Mouse (Mus musculus): Measurements from ENCODE around the gene Cib3.
A peak's percentile ranks its signal among the peaks of the same experiment; 100 is the strongest.

Gene Cib3

DNA sequence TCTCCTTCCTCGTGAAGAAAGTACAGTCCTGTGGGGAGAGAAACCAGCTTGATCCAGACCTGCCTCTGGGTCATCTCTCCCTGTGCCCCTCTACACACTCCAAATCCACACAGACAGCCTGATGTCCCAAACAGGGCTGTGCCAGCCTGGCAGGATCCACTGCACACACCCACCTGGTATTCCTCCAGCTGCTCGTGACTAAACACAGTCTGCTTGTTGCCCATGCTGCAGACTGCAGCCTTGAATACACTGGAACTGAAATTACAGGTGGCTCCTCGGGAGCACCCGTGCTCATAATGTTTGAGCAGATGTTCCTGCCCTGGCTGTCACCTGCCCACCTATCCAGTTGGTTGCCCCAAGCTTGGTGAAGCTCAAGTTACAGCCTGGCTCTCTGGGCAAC lies at the start of gene Cib3:
Gene Cib3, minus strand, starts transcription at position 87 of the 400 bp plus-strand sequence.
- no peak for DNase-seq

DNA sequence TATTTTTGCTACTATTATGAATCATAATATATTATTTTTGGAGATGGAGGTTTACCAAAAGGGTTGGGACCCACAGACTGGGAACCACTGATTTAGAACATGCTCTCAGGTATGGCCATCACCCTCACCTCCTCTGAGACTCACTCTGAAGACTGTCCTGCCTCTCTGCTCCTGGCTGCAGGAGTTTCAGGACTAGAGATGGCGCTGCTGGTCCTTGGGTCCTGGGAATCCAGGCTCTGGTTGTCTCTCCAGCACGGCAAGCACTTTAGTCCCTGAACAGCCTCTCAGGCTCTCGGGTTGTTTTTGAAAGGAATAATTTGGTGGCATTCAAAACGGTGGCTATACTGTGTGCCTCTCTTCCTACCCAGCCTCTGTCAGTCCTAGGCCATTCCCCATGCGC lies 49.2 kb upstream of the Cib3 start:
- peak; percentile 20 to 26 for DNase-seq

DNA sequence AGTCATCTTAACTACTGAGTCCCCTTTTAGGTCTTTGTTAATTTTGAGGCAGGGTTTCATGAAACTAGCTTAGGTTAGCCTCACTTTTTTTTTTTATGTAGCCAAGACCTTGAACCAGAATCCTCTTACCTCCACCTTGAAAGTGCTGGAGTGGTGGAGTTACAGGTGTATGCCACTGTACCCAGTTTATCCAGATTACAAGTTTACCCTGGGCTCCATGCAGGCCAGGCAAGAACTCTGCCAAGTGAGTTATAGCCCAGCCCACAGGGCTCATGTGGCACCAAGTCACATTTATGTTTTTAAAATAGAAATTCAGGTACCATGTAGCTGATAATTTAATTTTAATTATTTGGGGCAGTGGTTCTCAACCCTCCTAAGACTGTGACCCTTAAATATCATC lies 48.8 kb upstream of the Cib3 start:
- no peak for DNase-seq

DNA sequence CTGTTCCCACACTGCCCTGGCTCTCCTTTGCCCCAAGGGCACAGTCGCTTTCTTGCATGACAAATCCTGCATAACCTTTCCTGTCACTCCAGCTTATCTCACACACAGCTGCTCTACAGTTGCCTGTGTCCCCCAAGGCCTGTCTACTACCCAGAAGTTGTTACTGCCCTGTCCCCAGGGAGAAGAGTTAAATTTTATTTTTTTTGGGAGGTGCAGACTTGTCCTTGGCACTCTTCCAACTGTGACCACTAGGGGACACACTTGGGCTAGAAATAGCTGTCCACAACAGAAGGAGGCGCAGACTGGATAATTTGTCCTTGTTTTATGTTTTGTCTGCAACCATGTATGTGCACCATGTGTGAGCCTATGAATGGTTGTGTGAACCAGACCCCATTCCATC lies 48.4 kb upstream of the Cib3 start:
- DNase-seq, result peak in 1 of 2 experiments; percentile 29

DNA sequence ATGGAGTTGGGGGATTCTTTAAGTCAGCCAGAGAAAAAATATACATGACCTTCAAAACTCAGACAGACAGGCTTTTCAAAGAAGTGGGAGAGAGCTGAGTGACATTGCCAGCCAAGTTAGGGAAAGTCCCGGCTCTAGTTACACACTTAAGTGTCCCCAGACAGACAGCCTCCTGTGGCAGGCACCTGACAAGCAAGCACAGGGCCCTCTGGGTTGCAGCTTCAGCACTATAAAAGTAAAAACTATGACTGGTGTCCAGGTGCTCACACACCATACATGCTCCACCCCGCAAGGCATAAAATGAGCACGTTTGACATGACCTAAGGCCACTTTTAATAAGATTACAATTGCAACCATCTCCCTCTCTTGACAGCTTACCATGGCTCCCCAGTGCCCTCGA lies 47.9 kb upstream of the Cib3 start:
- DNase-seq, result no peak

DNA sequence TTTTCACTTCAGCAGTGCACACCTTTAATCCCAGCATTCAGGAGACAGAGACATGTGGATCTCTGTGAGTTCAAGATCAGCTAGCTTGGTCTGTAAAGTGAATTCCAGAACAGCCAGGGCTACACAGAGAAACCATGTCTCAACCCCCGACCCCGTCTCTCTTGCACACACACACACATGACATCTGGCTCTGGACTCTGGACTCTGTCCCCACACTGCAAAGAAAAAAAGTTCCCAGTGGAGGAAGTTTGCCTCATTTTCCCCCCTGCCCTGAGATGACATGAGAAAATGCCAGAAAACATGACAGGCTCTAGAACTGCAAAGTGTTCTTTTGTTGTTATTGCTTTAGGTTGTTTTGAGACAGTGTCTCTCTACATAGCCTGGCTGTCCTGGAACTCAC lies 47.2 kb upstream of the Cib3 start:
- no peak for DNase-seq

DNA sequence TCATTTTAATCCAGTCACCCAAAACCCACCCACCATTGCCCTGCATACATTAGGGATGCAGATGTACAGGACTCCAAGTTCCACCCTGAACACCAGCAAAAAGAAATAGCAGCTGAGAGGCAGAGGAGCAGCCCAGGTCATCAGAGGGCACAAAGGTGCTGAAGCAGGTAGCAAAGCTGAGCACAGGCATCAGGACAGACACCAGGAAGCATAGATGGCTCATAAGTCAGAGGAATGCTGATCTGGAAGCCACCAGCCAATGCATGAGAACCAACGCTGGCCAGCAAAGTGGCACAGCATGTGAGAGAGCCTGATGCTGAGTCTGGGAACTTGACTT lies 45.2 kb upstream of the Cib3 start:
- no peak for DNase-seq

DNA sequence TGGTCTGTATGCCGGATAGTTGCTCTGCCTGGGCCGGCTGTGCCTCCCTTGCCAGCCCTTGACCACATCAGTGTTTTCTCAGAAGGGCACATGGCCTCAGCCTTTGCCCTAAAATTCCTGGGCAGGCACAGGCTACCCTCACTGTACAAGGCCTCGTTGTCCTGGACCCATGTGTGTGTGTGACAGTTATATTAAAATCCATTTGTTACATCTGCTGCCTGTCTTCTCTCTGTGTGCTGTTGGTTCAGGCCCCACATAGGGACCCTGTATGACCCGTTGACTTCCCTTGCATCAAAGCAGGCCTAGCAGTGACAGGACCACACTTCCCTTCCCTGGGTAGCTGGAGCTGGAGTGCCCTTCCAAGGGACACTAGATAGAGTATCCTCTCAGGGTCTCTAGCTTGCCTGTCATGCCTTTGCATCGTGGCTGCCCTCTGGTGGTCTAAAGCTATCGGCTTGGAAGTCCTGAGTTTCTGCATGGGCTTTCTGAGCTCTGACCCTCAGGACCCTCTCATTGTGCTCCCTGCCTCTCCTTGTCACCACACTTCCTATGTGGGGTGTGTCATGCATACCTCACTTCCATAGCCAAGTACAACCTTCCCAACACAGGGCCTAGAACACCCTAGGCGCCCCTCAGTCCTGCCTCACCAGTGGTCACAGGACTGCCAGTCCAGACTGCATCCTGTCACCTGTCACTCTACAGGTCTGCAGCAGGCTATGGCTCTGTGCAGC lies 44.7 kb upstream of the Cib3 start:
- peak in 1 of 2 experiments; percentile 21 for DNase-seq

DNA sequence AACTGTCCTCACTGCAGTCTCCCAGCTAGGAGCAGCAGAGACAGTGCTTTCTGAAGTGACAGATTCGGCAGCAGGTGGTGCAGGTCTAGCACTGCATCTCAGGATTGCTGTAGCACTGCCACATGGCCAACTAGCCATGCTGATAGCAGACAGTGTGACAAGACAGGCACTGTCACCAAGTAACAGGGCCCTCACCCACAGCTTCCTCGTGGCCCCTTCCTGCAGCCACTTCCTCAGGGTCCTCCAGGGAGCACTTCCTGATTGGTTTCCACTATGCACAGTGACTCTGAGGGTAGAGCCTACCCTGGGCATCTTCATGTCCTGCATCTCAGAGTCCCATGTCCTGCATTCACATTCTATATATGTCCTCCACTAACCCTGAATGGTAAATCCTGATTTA lies 32.0 kb upstream of the Cib3 start:
- DNase-seq, result no peak

DNA sequence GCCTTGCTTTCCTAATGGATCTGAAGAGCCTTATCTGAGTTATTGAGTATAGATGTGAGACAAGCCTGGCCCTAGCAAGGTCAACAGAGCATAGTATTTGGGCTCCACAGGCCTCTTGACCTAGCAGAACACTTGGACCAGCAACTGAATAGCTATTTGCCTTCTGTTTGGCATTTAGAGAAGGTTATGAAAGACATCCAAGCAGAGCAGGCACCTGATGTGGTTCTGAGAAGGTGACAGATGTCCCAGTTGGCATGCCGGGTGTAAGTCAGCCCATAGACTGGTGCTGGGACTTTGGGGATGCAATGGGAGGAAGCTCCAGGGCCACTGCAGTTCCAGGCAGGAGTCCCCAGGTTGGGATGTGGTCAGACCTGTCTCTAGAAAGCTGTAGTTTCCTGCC lies 29.6 kb upstream of the Cib3 start:
- DNase-seq, result no peak

DNA sequence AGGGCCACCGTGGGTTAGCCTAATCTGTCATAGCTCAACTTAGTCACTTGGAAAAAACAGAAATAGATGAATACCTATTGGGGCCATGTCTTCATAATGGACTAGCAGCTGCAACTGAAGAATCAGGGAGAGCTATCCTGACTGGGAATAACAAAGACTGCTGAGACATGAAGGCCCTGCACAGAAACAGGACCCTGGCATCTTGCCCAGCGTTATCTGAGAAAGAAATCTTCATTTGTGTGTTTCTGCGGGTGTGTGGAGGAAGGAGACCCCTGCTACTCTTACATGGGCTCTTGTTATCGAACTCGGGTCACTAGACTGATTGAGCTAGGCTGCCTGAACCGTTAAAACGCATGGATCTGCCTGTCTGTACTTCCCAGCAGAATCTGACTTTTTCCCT lies 28.3 kb upstream of the Cib3 start:
- DNase-seq, result peak; percentile 18

DNA sequence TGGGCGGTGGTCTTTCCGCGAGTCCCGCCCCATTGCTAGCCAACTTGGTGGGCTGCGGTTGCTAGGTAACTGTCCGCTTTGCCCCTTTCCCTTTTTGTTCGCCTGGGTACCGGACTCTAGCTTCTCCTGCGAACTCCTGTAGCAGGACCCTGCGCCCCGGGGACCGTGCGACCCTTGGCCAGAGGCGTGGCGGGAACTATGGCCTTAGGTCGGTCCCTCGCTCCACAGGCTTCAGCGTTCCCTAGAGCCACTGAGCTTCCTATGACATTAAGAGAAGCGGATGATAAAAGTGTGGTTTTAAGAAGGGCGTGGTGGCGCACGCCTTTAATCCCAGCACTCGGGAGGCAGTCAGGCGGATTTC lies 27.7 kb upstream of the Cib3 start:
- no peak for DNase-seq

DNA sequence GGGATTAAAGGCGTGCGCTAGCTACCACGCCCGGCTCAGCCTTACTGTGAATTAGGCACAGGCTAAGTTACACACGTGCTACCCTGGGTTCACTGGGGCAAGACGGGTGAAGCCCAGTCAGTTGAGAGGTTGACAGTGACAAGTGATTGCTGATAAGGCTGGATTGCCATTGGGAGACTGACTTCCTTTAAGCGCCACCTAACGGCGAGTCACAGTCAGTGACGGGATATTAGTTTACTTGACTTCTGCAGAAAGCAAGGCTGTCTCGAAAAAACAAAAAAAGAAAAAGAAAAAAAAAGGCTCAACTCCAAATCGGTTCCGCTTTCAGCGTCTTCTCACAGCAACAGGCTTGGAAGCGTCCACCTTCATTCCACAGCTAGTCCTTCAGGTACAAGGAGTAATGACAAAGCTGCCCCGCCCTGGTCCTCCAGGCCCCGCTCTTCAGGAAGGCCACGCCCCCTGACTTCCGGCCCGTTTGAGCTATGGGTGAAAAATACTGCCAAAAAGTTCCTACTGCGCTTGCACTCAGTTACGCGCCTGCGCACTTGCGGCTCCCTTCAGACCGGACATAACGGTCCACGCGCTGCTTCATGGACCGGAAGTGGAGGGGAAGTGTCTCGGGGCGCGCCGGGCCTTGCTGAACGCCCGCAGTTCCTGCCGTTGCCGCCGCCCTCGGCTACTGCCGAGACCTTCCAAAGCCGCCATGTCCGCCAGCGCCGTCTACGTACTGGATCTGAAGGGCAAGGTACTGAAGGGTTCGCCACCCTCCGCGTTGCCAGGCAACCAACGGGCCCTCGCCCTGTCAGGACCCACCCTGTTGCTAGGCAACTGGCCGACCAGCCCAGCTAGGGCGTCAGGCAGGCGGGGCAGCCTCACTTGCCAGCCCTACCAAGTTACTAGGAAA lies 27.1 kb upstream of the Cib3 start, which contains the start of gene Ap1m1:
Gene Ap1m1, plus strand, starts transcription at position 520 of the 904 bp plus-strand sequence.
- DNase-seq, result peak; percentile 97 to 99

DNA sequence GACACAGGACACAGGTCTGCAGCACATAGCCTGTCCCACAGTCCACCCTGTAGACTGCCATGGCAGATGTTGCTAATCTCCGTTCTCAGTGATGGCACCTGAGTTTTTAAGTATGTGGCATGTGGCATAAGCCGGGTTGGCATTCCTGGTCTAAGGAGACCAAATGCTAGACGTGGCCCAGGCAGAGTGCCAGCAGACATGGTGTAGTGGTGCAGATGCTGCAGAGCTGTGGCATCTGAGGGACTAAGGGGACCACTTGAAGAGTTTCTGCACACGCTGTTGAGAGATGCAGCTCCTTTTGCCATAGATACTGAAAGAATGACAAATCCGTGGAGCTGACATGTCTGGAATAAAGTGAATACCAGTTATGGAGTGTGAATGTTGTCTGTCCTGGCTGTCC lies 10.0 kb upstream of the Cib3 start:
- DNase-seq, result no peak

DNA sequence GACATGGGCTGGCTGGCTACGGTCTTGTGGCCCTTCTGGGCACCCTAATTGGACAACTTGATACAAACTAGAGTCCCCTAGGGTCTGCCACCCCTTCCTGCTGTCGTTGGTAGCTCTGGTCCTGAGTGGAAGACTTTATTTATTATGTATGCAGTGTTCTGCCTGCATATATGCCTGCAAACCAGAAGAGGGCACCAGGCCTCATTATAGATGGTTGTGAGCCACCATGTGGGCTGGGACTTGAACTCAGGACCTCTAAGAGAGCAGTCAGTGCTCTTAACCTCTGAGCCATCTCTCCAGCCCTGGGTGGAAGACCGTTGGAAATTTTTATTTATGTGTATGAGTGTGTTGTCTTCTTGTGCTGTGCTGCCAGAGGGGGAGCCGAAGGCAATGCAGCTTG lies 8.1 kb upstream of the Cib3 start:
- no peak for DNase-seq

DNA sequence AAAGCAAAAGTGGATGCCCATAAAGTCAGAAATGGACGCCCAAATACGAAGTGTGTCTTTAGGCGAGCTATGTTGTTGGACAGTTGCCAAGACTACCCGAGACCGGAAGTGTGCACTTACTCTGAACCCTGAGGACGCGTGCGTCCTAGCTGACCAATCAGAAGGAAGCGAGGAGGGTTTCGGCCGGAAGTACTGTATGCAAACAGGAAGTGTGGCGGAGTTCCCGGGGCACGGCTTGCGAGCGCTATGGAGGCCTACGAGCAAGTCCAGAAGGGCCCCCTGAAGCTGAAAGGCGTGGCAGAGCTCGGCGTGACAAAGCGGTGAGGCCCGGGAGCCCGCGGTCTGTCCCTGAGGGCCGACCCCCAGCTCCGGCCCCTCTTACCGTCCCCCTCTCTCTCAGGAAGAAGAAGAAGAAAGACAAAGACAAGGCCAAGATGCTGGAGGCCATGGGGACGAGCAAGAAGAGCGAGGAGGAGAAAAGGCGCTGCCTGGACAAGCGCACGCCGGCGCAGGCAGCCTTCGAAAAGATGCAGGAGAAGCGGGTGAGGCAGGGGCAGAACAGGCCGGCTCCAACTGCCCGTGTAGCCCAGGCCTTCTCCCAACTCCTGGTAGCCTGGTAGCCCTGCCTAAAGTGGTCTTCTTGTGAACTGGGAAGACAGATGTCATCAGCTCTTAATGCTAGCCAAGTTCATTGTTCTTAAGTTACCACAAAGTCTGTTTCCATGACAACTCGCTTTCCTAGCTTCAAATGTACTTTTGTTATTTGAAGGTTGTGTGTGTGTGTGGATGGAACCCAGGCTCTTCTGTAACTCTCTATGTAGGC lies 7.1 kb upstream of the Cib3 start, which contains the start of gene Fam32a:
Gene Fam32a, plus strand, starts transcription at position 190 of the 823 bp plus-strand sequence.
- peak; percentile 86 for DNase-seq

DNA sequence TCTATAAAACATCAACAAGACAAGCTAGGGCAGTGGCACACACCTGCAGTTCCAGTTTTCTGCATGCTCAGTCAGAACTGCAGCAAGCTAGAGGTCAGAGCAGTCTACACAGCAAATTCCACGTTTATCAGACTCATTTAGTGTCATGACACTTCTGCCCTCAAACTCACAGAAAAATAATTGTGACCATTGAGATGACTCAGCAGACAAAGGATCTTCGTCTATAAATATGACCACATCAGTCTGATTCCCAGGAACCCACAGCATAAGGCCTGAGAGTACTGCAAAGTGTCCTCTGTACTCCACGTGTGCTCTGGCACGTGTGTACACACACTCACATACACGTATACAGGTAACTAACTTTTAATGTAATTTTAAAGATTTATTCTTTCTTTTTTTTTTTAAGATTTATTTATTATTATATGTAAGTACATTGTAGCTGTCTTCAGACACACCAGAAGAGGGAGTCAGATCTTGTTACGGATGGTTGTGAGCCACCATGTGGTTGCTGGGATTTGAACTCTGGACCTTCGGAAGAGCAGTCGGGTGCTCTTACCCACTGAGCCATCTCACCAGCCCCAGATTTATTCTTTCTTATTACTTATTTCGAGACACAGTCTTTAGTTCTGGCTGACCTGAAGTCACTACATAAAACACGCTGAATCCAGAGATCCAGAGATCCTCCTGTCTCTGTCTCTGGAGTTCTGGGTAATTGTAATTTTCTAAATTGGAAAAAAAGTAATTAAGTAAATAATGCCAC lies 6.3 kb upstream of the Cib3 start:
- no peak for DNase-seq

DNA sequence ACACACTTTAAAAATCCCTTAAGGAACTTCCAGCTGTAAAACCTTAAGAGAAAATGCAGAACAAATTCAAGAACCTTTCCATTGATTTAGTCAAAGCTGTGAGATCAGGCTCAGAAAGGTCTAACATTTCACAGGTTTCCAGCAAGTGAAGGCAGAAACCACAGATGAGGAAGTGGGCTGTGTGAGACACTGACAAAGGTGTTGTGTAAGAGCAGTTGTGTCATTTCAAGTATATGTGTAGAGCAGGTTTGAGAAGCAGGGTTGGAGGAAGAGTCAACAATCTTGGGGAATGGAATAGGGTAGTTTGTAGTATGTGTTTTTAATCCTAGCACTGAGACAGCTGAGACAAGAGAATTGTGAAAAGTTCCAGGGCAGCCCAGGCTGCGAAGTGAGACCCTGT lies 3.2 kb upstream of the Cib3 start:
- DNase-seq, result no peak

DNA sequence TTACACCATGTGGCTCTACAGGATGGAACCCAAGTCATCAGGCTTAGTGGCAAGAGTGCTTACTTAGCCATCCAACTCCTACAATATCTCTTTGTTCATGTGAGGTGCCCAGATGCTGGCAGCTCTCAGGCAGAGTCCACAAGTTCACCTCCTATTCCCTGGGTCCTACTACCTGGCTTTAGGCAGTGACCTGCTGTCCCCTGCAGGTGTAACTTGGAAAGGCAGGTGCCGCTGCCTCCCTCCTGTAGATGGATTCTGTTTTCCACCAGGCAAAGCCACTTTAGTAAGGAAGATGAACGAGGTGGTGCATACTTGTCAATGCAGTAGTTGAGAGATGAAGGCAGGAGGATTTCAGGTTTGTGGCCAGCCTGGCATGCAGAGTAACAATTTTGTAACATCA lies 2.4 kb upstream of the Cib3 start:
- DNase-seq, result no peak

DNA sequence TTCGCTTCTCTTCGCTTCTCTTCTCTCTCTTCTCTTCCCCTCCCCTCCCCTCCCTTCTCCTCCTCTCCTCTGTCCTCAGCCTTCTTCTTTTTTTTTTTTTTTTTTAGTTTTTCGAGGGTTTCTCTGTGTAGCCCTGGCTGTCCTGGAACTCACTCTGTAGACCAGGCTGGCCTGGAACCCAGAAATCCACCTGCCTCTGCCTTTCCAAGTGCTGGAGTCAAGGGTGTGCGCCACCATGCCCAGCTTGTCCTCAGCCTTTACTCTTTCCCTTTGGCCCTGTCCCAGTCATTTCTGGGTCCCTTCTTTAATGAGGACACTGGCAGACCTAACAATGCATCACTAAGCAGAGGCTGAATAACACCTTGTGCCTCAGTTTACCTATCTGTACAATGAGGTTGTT lies 899 bp upstream of the Cib3 start, which contains the start of gene Gm11034:
Gene Gm11034, minus strand, starts transcription at position 101 of the 400 bp plus-strand sequence.
- no peak for DNase-seq

DNA sequence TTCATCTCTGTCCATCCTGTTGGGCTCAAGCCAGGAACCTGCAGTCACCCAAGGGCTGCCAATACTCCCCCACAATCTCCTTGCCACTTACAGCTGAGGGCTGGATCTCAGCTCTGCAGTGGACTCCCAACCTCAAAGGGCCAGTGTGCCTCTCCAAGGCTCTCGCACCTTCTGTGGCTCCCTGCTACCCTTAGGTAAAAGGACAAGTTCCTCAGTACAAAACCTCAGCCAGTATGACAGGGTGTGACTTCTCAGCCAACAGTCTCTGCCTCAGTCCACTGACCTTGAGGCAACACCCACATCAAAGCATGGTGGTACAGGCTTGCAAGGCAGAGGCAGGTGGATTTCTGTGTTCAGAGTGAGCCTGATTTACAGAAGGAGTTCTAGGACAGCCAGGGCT lies 791 bp downstream of the Cib3 start:
- no peak for DNase-seq

DNA sequence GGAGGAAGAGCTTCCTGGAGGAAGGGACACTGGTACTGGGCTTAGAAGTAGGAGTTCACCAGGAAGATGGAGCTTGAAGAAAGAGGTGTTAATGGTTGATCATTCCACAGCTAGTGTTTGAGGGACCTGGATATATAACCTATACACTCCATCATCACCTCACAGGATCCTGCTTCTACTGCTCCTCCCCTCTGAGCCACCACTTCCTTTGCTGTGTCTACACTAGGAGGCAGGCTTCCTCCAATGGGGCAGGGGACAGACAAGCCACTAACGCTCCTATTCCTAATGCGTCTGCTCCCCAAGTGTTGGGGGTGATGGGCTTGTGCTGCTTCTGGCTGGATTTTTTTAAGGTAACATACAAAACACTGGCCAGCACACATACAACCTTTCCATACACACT lies 1.9 kb downstream of the Cib3 start:
- no peak for DNase-seq
